Mouse (Mus musculus) regulatory T cell (primary cell): ENCODE data around the gene Dclk1.

Experiments
- in situ Hi-C: fragments of 300-600 bp; cut with MboI, MseI; formaldehyde crosslinking; loops from one replicate; pipeline ENCODE4 v1.15.1; 2025; ENCODE audit warnings: high pct_unique_total_duplicates

Dclk1 gene

DNA sequence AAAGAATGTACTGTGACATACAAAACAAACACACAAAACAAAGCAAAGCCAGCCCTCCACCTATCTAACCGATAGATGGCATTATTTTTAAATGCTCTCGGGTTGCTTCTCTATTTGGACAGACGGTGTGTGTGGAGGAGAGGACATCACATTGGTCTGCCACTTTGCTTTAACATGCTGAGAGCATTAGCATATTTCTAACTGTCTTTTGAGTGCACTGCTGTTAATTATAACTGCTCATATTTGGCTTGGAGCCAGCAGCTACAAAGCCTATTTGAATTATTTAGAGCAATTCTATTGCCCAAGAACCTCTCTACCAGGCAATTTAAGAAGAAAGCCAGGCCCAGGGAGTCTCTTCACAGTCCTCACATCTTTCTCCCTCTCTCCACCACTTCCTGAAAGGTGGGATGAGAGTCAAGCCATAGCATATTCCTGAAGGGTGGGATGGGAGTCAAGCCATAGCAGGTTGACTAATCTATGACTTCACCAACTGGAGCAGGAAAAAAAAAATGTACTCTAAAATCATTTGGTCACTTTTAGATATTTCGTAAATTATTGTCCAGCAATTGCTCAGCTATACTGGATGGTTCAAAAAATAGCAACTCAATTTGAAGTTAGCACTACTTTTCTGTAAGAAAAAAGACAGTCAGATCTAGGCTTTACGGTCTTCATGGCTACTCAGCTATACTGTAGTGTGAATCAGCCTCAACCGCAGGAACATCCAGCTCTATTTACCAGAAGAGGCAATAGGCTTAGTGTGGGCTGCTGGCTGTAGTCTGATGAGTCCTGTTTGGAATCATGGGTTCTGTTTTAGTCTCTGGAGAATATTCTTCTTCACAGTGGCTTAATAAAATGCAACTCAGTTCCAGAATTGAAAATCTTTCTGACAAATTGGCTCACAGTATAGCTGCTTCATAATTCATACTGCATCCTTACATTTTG lies 155.9 kb downstream of the Dclk1 start:
- in situ Hi-C loops, result loop anchor here (25.0 kb wide), 2 partner anchors 264 to 839 kb away; no protein-coding TSS in a partner anchor

GRCm38 (mm10) chr3:55401236-55401635 lies 159.1 kb downstream of the Dclk1 start:
- in situ Hi-C loops, result no loop called here

GRCm38 (mm10) chr3:55404751-55405150 lies 162.6 kb downstream of the Dclk1 start:
- in situ Hi-C loops, result no loop called here

- in situ Hi-C loops, result no loop called here
Measured at GRCm38 (mm10) chr3:55406616-55407015, 164.5 kb downstream of the Dclk1 start.

DNA sequence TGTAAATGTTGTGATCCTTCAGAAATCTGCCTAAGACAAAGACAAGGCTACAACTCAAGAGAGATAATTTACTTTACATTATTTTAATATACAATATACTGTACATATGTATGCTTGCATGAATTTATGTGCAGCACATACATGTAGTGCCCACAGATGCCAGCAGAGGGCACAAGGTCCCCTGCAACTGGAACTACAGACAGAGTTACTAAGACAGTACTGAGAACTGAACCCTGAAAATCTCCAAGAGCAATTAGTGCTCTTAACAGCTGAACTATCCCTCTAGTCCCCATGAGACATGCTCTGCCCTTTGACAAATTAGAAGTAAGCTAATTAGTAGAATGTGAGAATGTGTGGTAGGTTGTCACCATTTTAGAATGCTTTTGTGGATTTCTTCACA lies 169.4 kb downstream of the Dclk1 start:
- in situ Hi-C loops, result loop anchor here (5.0 kb wide), 1 partner anchor 41 kb away; no protein-coding TSS in a partner anchor

DNA sequence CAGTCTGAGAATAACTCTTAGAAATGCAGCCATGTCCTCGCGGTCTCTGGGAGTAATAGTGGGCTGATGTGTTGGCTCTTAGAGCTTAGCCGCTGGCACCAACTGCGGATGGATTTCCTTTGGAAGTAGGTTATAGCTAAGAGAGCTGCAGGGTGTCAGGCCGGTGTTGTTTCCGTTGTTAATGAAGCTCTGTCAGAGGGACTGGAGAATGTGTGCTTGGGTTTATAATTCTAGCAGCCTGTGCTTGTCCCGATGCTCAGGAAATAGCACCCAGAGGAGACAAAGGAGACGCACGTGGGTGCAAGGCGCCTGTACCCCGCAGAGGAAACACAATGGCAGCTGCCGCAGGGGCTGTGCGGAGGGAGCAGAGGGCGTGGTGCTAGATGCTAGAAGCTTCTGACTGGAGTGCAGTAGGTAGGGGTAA lies 173.4 kb downstream of the Dclk1 start:
- in situ Hi-C loops, result no loop called here

DNA sequence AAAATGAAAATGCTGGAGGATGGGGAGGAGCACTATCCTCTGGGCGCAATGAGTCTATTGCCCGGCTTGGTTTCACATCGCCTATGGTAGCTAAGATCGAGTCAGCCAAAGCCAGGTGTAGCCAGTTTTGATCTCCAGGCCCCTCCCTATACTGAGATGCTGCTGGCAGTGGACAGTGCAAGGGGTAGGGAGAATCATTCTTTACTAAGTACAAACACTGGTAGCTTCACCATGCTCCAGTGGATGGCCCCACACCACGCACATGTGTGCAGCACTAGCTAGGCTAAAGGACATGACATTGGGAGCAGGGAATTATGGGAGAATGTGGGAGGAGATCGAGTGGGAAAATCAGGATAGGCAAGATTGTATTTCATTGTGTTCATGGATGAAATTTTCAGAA lies 176.7 kb downstream of the Dclk1 start:
- in situ Hi-C loops, result no loop called here

DNA sequence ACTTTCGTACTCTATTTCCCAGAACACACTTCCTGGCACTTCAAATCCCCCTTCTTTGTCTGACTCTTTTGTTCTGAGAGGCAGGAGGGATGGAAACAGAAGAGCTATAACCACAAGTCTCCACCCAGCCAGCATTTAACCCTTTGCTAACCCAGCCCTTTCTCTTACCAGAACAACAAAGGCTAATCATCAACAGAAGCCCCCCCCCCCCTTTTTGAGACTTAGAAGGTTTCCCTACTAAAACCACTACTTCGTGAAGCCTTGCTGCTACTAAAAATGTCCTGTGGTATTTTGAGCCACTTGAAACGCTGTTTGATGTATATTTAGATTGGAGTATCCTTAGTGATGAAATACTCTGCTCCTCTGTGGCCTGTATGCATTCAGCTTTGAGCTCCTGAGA lies 177.2 kb downstream of the Dclk1 start:
- in situ Hi-C loops, result no loop called here

GRCm38 (mm10) chr3:55420436-55421083 lies 178.4 kb downstream of the Dclk1 start:
- in situ Hi-C loops, result no loop called here

GRCm38 (mm10) chr3:55423640-55424397 lies 181.7 kb downstream of the Dclk1 start:
- in situ Hi-C loops, result no loop called here

GRCm38 (mm10) chr3:55430022-55430549 lies 187.9 kb downstream of the Dclk1 start:
- in situ Hi-C loops, result no loop called here

DNA sequence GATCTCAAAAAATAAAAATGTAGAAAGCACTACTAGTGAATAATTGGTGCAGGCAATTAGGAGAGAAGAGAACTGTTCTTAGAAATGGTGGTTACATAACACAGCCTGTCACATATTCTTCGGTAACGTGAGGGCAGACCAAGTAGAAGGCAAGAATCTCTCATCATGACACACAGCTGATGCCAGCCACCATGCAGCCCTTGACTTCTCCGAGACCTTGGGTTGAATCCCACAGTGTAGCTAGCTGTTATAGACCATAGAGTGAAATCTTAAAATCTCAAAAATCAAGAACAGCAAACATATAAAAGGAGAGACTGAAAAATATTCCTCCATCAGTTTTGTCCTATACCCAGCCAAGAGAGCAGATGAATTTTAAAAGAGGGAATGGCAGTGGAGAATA lies 189.1 kb downstream of the Dclk1 start:
- in situ Hi-C loops, result no loop called here

DNA sequence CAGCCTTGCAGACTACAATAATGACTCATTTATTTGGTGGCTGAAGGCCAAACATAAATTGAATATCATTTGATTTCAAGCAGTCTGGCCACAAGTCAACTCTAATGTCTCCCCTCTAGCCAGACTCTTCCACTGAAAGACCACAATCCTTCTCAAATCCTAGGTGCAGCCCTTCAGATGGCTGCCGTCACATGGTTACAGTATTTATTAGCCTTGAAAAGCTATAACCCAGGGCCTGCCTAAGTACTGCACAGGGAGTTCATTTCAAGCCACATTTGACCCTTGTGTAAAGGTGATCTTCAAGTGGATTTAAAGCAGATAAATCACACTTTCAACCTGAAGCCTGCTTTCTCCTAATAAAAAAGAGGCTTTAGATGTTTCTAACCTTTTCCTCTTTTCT lies 192.1 kb downstream of the Dclk1 start:
- in situ Hi-C loops, result no loop called here

DNA sequence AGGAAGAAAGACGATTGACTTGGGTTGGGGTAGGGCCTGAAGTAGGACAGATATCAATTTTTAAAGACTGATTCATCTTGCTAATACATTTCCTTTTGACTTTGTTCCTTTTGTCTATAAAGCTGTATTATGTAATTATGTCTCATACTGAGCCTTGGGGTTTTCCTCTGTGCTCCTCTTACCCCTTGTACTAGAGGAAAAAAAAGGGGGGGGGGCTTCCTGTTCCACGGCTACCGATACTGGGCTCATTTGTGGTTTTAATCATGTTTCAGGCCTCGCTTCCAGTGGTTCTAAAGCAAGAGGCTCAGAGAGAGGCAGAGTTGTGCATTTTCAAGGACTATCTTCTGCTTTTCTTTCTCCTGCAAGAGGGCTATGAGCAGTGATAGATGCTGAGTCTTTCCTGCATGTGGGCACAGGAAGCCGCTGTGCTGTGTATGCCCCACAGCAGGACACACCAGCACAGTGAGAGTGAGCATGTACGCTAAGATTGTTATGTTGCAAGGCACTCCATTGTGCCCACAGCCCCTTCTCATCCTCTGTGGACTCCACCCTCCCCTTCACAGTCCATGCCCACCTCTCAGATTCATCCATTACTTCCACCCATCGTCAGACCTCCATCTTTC lies 196.8 kb downstream of the Dclk1 start:
- in situ Hi-C loops, result no loop called here

GRCm38 (mm10) chr3:55440342-55440741 lies 198.2 kb downstream of the Dclk1 start:
- in situ Hi-C loops, result no loop called here

- in situ Hi-C loops, result no loop called here
Measured at GRCm38 (mm10) chr3:55442012-55442645, 200.0 kb downstream of the Dclk1 start.

DNA sequence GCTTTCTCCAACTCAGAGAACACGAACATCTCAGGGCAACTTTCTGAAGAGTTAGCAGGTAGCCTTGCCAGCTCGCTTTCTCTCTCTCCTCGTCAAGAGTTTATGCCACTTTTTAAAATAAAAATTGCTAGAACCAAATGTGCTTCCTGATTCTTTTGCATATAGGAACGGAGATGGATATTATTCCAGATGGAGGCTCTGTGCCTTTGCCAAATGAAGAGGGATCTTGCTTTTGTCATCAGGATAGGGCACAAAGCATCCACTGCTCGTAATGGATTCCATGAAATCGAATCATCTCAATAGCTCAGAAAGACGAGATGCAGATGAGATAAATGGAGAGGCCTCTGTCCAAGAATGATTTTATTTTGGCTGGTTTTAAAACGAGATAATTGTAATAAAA lies 201.1 kb downstream of the Dclk1 start:
- in situ Hi-C loops, result no loop called here

GRCm38 (mm10) chr3:55443725-55444124 lies 201.6 kb downstream of the Dclk1 start:
- in situ Hi-C loops, result no loop called here

DNA sequence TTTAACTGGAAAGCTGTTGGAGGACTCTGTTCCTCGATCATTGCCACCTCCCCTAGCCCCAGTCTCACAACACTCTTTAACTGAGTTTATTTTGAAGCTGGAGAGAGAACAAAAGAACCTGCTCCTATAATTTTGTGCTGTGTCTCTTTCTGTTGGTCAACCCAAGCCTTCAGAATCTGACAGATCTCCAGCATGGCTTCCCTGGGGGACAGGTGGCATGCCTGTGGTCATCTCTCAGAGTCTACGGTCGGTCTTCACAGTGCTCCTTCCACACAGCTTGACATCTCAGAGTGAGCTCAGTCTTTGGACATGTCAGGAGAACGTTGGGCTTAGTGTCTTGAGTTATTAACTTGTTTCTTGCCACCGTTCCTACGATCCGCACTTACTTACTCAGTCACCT lies 204.5 kb downstream of the Dclk1 start:
- in situ Hi-C loops, result no loop called here

- in situ Hi-C loops, result no loop called here
Measured at GRCm38 (mm10) chr3:55447486-55448460, 205.6 kb downstream of the Dclk1 start.
